Mouse (Mus musculus) megakaryocyte, embryonic 14.5 days (primary cell): ENCODE results near the gene 1600002K03Rik. TPM values are rescaled to one million over a fixed set of nuclear protein-coding genes. Genes with fewer than 3 reads are reported as not detected.
"Not testable (repeated sequence)": the region's sequence is repeated elsewhere in the genome, so short reads cannot be mapped to it uniquely, and the experiment has no call there.

Experiments
- H3K27me3 ChIP-seq: replicated peaks from 2 replicates; pipeline ENCODE3; 2012; ENCODE audit warnings: inconsistent platforms
- H3K36me3 ChIP-seq: replicated peaks from 2 replicates; pipeline ENCODE3; 2012; ENCODE audit warnings: low read length, inconsistent platforms, mixed read lengths
- H3K4me1 ChIP-seq: 2 replicates; pipeline ENCODE4 v1.6.1; 2012; ENCODE audit warnings: inconsistent platforms
- H3K4me3 ChIP-seq: replicated peaks from 2 replicates; pipeline ENCODE3; 2012; ENCODE audit warnings: moderate library complexity, mild to moderate bottlenecking, inconsistent platforms
- H3K9me3 ChIP-seq: 2 replicates; pipeline ENCODE4 v1.6.1; 2012; ENCODE audit warnings: inconsistent platforms
- FLI1 ChIP-seq: IDR thresholded peaks from 2 replicates; pipeline ENCODE4 v1.6.1; 2012; ENCODE audit warnings: low read length, inconsistent platforms, mixed read lengths
- GATA1 ChIP-seq: IDR thresholded peaks from 3 replicates; pipeline ENCODE4 v1.6.1; 2012; ENCODE audit warnings: mixed read lengths, low read length, inconsistent platforms, borderline replicate concordance
- polyA plus RNA-seq: library from polyadenylated mRNA; stranded (reverse); fragments of >175 nt; gene quantifications from 2 replicates; pipeline ENCODE4 v1.2.3, GENCODE M21; 2012; ENCODE audit warnings: low replicate concordance; ENCODE audit not compliant: insufficient read depth

Gene 1600002K03Rik
- polyA plus RNA-seq, 1 experiment: 7.7 TPM

DNA sequence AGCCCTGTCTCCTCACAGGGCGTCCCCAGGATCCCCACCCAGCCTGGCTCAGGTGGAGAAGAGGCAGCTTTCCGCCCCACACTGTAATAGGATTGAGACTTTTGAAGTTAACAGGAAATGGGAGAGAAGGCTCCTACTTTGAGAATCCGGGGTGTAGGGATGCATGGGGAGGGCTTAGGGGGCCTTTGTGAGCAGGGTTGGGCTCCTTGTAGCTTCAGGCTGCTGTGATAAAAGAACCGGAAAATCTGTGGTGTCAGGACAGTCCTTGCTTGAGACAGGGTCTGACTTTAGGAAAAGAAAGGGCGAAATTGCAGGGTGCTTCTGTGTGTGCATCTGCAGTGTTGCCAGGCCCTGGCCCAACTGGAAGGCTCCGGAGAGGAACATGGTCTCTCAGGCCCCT lies 27.7 kb downstream of the 1600002K03Rik start:
- Histone ChIP-seq H3K4me1 (peaks cover 13% of the 10 kb centered on the region), H3K4me3 (no peak overlapping the region), H3K27me3 (peaks cover 69% of the 10 kb centered on the region), H3K36me3 (no peaks in the 10 kb centered on the region), H3K9me3 (no peaks in the 10 kb centered on the region)
- TF ChIP-seq GATA1 (no peak), FLI1 (no peak)

GRCm38 (mm10) chr10:80204055-80204454 lies 31.3 kb downstream of the 1600002K03Rik start:
- Histone ChIP-seq H3K4me3 (no peak overlapping the region), H3K4me1 (peaks cover 13% of the 10 kb centered on the region), H3K36me3 (no peaks in the 10 kb centered on the region), H3K9me3 (no peaks in the 10 kb centered on the region), H3K27me3 (peaks cover 71% of the 10 kb centered on the region)
- TF ChIP-seq FLI1 (no peak), GATA1 (no peak)

GRCm38 (mm10) chr10:80207201-80207600 lies 34.5 kb downstream of the 1600002K03Rik start:
- Histone ChIP-seq H3K36me3 (no peaks in the 10 kb centered on the region), H3K4me3 (no peak overlapping the region), H3K9me3 (no peaks in the 10 kb centered on the region), H3K27me3 (peaks cover 63% of the 10 kb centered on the region), H3K4me1 (peaks cover 10% of the 10 kb centered on the region)
- TF ChIP-seq FLI1: no peak
- TF ChIP-seq GATA1: no peak

DNA sequence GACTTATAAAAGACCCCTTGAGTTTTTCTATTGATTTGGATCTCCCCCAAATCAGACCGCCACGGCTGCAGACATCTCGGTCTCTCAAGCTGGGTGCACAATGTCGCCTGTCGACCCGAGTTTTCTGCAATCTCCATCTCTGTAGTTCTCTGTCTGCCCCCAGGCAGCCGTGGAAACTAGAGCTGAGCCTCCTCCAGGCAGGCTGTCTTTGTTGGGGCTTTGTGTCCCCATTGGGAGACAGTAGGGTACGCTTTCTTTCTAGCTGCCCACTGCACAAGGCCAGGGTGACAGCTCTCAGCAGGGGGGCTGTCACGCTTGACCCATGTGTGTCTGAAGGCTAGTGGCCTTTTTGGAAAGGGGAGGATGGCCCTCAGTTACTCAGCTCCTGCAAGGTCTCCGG lies 34.9 kb downstream of the 1600002K03Rik start:
- TF ChIP-seq GATA1 (no peak), FLI1 (no peak)
- no peak overlapping the region for H3K4me3 ChIP-seq
- H3K9me3 ChIP-seq: no peaks in the 10 kb centered on the region
- H3K36me3 ChIP-seq: no peaks in the 10 kb centered on the region
- H3K4me1 ChIP-seq: peaks cover 14% of the 10 kb centered on the region
- peaks cover 63% of the 10 kb centered on the region for H3K27me3 ChIP-seq

DNA sequence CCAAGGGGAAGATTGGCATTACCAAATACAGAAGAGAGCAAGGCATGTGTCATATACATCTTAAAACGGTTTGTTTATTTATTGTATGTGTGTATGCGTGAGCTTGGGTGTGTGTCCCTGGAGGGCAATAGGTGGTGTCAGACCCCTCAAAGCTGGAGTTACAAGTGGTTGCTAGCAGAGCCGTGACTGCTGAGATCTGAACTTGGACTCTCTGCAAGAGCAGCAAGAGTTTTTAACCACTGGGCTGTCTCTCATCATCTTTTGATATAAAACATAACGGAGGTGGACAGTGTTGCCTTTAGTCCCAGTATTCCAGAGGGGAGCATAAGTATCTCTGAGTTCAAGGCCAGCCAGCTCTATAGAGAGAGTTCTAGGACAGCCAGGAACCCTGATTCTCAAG lies 35.5 kb downstream of the 1600002K03Rik start:
- Histone ChIP-seq H3K36me3 (no peaks in the 10 kb centered on the region), H3K4me3 (no peak overlapping the region), H3K9me3 (no peaks in the 10 kb centered on the region), H3K4me1 (peaks cover 14% of the 10 kb centered on the region), H3K27me3 (peaks cover 64% of the 10 kb centered on the region)
- no peak for TF ChIP-seq GATA1
- TF ChIP-seq FLI1: no peak

GRCm38 (mm10) chr10:80208841-80209371 lies 36.2 kb downstream of the 1600002K03Rik start:
- Histone ChIP-seq H3K9me3 (no peaks in the 10 kb centered on the region), H3K27me3 (peaks cover 62% of the 10 kb centered on the region), H3K4me3 (no peak overlapping the region), H3K4me1 (peaks cover 12% of the 10 kb centered on the region), H3K36me3 (no peaks in the 10 kb centered on the region)
- TF ChIP-seq GATA1 (no peak), FLI1 (no peak)

DNA sequence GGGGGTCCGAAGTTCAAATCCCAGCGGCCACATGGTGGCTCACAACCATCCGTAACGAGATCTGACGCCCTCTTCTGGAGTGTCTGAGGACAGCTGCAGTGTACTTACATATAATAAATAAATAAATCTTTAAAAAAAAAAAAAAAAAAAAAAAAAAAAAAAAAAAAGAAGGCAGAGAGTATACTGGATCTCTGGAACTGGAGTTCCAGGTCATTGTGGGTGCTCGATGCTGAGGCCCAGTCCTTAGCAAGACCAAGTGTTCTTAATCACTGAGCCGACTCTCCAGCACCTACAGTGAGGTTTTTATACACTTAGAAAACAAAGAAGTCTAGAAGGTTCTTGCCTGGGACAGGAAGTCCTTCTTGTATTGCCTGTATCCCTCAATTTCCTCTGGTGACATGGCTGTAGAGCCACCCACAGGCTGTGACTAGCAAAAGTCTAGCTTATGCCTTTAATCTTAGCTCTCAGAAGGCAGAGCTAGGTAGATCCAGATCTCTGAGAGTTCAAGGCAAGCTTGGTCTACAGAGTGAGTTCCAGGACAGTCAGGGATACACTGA lies 38.9 kb downstream of the 1600002K03Rik start:
- not testable (repeated sequence) for H3K9me3 ChIP-seq, H3K36me3 ChIP-seq, H3K4me3 ChIP-seq
- peaks cover 11% of the 10 kb centered on the region for H3K4me1 ChIP-seq
- H3K27me3 ChIP-seq: peaks cover 55% of the 10 kb centered on the region

DNA sequence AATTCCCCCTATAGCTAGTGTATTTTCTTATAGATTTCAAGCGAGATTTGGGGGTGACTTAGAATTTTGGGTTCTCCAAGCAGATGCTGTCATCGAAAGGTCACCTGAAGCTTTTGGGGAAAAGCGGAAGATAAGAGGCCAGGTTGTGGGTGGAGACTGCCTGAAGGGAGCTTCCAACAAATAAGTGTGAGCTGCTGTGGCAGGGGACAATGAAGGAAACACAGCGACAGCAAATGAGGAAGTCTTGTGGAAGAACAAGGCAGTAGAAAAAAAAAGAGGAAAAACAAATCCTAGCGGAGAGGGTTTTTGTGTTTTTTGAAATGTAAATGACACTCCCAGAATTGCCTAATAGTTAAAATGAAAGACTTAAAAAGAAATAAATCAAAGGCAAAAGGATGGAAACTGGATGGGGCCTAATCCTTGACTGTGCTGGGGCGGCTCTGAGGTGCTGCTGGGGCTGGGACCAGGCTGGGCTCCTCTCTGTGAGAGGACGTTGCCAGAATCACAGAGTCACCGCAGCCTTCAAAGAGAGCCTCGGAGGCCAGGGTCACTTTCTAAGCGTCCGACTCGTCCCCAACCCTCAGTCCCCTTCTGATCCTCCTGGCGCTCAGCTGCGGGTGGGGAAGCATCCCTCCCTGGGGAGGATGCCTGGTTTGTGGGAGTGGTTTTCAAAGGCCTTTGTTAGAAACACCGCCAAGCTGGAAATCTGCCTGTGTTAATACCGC lies 42.5 kb downstream of the 1600002K03Rik start:
- peaks cover 48% of the 10 kb centered on the region for H3K27me3 ChIP-seq
- no peak overlapping the region for H3K4me3 ChIP-seq
- peaks cover 11% of the 10 kb centered on the region for H3K4me1 ChIP-seq
- H3K36me3 ChIP-seq: no peaks in the 10 kb centered on the region
- TF ChIP-seq FLI1: no peak
- TF ChIP-seq GATA1: no peak
- no peaks in the 10 kb centered on the region for H3K9me3 ChIP-seq

DNA sequence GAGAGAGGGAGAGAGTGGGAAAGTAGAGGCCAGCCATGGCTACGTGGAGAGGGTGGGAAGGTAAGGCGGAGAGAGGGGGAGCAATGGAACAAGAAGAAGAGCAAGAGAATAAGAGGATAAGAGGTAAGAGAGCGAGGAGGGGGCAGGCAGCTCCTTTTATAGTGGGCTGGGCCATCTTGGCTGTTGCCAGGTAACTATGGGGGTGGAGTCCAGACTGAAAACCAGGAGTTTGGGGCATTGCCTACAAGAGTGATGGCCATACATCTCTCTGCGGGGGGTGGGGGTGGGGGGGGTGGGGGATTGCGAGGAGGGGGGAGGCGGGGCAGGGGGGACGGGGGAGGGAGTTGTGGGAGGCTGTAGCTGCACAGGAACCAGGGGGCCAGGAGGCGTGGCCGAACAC lies 47.9 kb downstream of the 1600002K03Rik start:
- Histone ChIP-seq H3K9me3 (no peaks in the 10 kb centered on the region), H3K27me3 (peaks cover 70% of the 10 kb centered on the region), H3K4me3 (no peak overlapping the region), H3K4me1 (peaks cover 18% of the 10 kb centered on the region), H3K36me3 (no peaks in the 10 kb centered on the region)
- TF ChIP-seq FLI1 (no peak), GATA1 (no peak)

GRCm38 (mm10) chr10:80223137-80223536 lies 50.4 kb downstream of the 1600002K03Rik start:
- not testable (repeated sequence) for H3K9me3 ChIP-seq, H3K4me3 ChIP-seq, H3K36me3 ChIP-seq
- Histone ChIP-seq H3K27me3 (peaks cover 58% of the 10 kb centered on the region), H3K4me1 (peaks cover 38% of the 10 kb centered on the region)

Other genes starting within 250 kb of the 1600002K03Rik start
- gene Arid3a, start 245.9 kb upstream of the 1600002K03Rik start, polyA plus RNA-seq: 89.7 and 142 TPM in 2 replicates
- 22.2 and 23.8 TPM in 2 replicates for gene Wdr18, start 212.8 kb upstream of the 1600002K03Rik start, polyA plus RNA-seq
- gene Grin3b, start 202.2 kb upstream of the 1600002K03Rik start, polyA plus RNA-seq: not detected in 2 replicates
- 293 and 686 TPM in 2 replicates for gene Tmem259, start 188.6 kb upstream of the 1600002K03Rik start, polyA plus RNA-seq
- 1,011 and 1,303 TPM in 2 replicates for gene Cnn2, start 184.4 kb upstream of the 1600002K03Rik start, polyA plus RNA-seq
- 47.4 and 62.2 TPM in 2 replicates for gene Abca7, start 176.4 kb upstream of the 1600002K03Rik start, polyA plus RNA-seq
- gene Arhgap45, start 156.3 kb upstream of the 1600002K03Rik start, polyA plus RNA-seq: 375 and 477 TPM in 2 replicates
- 147 and 260 TPM in 2 replicates for gene Polr2e, start 133.1 kb upstream of the 1600002K03Rik start, polyA plus RNA-seq
- gene Gpx4, start 125.8 kb upstream of the 1600002K03Rik start, polyA plus RNA-seq: 3,942 and 9,172 TPM in 2 replicates
- gene Sbno2, start 67.4 kb upstream of the 1600002K03Rik start, polyA plus RNA-seq: 151 and 347 TPM in 2 replicates
- 153 and 200 TPM in 2 replicates for gene Stk11, start 57.1 kb upstream of the 1600002K03Rik start, polyA plus RNA-seq
- 1,192 and 1,533 TPM in 2 replicates for gene Atp5d, start 34.3 kb upstream of the 1600002K03Rik start, polyA plus RNA-seq
- gene Cbarp, start 32.1 kb upstream of the 1600002K03Rik start, polyA plus RNA-seq: 4.8 and 11.7 TPM in 2 replicates
- gene Midn, start 24.7 kb upstream of the 1600002K03Rik start, polyA plus RNA-seq: 171 and 203 TPM in 2 replicates
- gene Cirbp, start 7.0 kb upstream of the 1600002K03Rik start, polyA plus RNA-seq: 27.7 and 39.5 TPM in 2 replicates
- 0.79 and 1.6 TPM in 2 replicates for gene Efna2, start 6.5 kb downstream of the 1600002K03Rik start, polyA plus RNA-seq
- 9.6 TPM in 2 replicates for gene Mum1, start 53.5 kb downstream of the 1600002K03Rik start, polyA plus RNA-seq
- gene Ndufs7, start 76.2 kb downstream of the 1600002K03Rik start, polyA plus RNA-seq: 226 and 551 TPM in 2 replicates
- gene Gamt, start 88.1 kb downstream of the 1600002K03Rik start, polyA plus RNA-seq: 3.2 and 11.3 TPM in 2 replicates
- 384 and 552 TPM in 2 replicates for gene Dazap1, start 88.5 kb downstream of the 1600002K03Rik start, polyA plus RNA-seq
- gene Rps15, start 119.5 kb downstream of the 1600002K03Rik start, polyA plus RNA-seq: 7,349 and 10,126 TPM in 2 replicates
- gene Apc2, start 123.0 kb downstream of the 1600002K03Rik start, polyA plus RNA-seq: 0.92 and 4.5 TPM in 2 replicates
- gene 2310011J03Rik, start 147.6 kb downstream of the 1600002K03Rik start, polyA plus RNA-seq: 62.0 and 88.2 TPM in 2 replicates
- gene Pcsk4, start 156.6 kb downstream of the 1600002K03Rik start, polyA plus RNA-seq: 15.1 and 26.0 TPM in 2 replicates
- 19.0 and 21.1 TPM in 2 replicates for gene Reep6, start 157.0 kb downstream of the 1600002K03Rik start, polyA plus RNA-seq
- gene Adamtsl5, start 175.5 kb downstream of the 1600002K03Rik start, polyA plus RNA-seq: 27.2 and 34.8 TPM in 2 replicates
- gene Plk5, start 183.5 kb downstream of the 1600002K03Rik start, polyA plus RNA-seq: not detected in 2 replicates
- gene Mex3d, start 214.7 kb downstream of the 1600002K03Rik start, polyA plus RNA-seq: 17.2 and 29.0 TPM in 2 replicates
- gene Mbd3, start 226.6 kb downstream of the 1600002K03Rik start, polyA plus RNA-seq: 199 and 247 TPM in 2 replicates
- gene Uqcr11, start 233.9 kb downstream of the 1600002K03Rik start, polyA plus RNA-seq: 441 and 1,591 TPM in 2 replicates